Mouse (Mus musculus): ENCODE data around the gene Pth2. TPM values are rescaled to one million over a fixed set of nuclear protein-coding genes. Genes with fewer than 3 reads are reported as not detected.

Gene Pth2
- total and polyA plus RNA-seq, 3 experiments: not detected

DNA sequence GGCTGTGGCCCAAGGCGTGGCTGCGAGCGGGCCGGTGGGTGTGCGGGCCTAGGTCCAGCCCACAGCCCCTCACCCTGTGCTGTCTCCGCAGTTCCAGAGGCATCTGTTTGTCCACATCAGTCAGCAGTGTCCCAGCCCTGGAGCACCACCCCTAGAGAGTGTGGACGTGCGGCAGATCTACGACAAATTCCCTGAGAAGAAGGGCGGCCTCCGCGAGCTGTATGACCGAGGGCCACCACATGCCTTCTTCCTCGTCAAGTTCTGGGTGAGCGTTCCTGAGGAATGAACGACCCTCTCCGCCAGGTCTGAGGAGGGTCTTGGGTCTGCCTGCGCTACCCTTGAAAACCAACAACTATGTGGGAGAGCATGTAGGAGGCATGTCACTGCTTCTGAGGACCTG, 47.8 kb downstream of the Pth2 start:
- Histone ChIP-seq H3K4me1 (ENCODE audit: control insufficient read depth in 1 of 2, insufficient read depth in 2 of 2) (peaks cover 8 to 44% of the 10 kb centered on the region in 2 experiments; a peak in 3 of 4 replicates), H3K9me3 (replicated peaks; ENCODE audit: low read length) (peaks cover 6% of the 10 kb centered on the region), H3K9ac (ENCODE audit: insufficient read depth, low read depth) (no peak overlapping the region), H3K36me3 (replicated peaks in 1 of 2; ENCODE audit: control insufficient read depth in 1 of 2, insufficient read depth in 1 of 2, low read length in 1 of 2) (peaks cover 7 to 34% of the 10 kb centered on the region in 2 experiments), H3K4me2 (ENCODE audit: insufficient read depth, low read depth, poor library complexity, severe bottlenecking) (no peak overlapping the region), H3K27ac (ENCODE audit: insufficient read depth, low read depth) (no peak overlapping the region), H3K27me3 (replicated peaks) (no peaks in the 10 kb centered on the region), H3K79me2 (replicated peaks; ENCODE audit: control insufficient read depth, extremely low read depth, insufficient read depth, poor library complexity, severe bottlenecking) (no peaks in the 10 kb centered on the region), H3K4me3 (replicated peaks in 1 of 3; ENCODE audit: low read depth in 2 of 3, low read length in 2 of 3, poor library complexity in 1 of 3) (no peak overlapping the region)
- dilution Hi-C loops (cut with MboI; ENCODE audit: extremely low pct_ligation_motif_present, extremely low pct_unique_long_range_greater_than_20kb, low sequenced_read_pairs) (no loop called here), in situ Hi-C loops (cut with MboI; ENCODE audit: low pct_ligation_motif_present, low pct_unique_long_range_greater_than_20kb, low sequenced_read_pairs) (no loop called here)
- DNase-seq (ENCODE audit: extremely low read depth): no peak
- TF ChIP-seq ZMIZ1 (IDR thresholded peaks at IDR 0.05; ENCODE audit: low read depth, low read length): 0 out of 2 replicates have a peak, but pooled peaks have one; percentile 13
- no peak for TF ChIP-seq IRF4 (IDR thresholded peaks at IDR 0.05; ENCODE audit: low read depth, low read length)
- TF ChIP-seq MEF2A (IDR thresholded peaks at IDR 0.05; ENCODE audit: borderline replicate concordance, low read depth, low read length): no peak
- no peak for TF ChIP-seq BHLHE40 (IDR thresholded peaks at IDR 0.05; ENCODE audit: low read depth, low read length)
- no peak for TF ChIP-seq MAFK (IDR thresholded peaks at IDR 0.05; ENCODE audit: insufficient replicate concordance, low read length)
- no peak for TF ChIP-seq CHD1 (IDR thresholded peaks at IDR 0.05; ENCODE audit: low read depth, low read length)

DNA sequence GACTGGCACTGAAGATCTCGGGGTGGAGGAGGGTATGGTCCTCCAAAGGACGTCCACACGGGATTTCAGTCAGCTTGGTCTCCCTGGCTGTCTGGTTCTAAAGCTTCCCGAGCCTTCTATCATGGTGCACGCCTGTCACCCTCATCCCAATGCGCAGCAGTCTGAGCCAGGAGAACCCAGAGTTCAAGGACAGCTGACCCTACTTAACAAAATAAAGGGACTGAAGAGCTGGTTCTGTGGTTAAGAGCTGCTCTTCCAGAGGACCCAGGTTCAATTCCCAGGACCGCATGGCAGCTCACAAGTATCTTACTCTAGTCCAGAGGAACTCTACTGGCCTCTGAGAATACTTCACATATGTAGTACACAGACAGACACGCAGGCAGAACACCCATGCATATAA, 48.3 kb downstream of the Pth2 start:
- Histone ChIP-seq H3K4me2 (ENCODE audit: insufficient read depth, low read depth, poor library complexity, severe bottlenecking) (no peak overlapping the region), H3K9me3 (replicated peaks; ENCODE audit: low read length) (peaks cover 4% of the 10 kb centered on the region), H3K27me3 (replicated peaks) (no peaks in the 10 kb centered on the region), H3K4me1 (ENCODE audit: control insufficient read depth in 1 of 2, insufficient read depth in 2 of 2) (peaks cover 13 to 46% of the 10 kb centered on the region in 2 experiments), H3K79me2 (replicated peaks; ENCODE audit: control insufficient read depth, extremely low read depth, insufficient read depth, poor library complexity, severe bottlenecking) (no peaks in the 10 kb centered on the region), H3K4me3 (replicated peaks in 1 of 3; ENCODE audit: low read depth in 2 of 3, low read length in 2 of 3, poor library complexity in 1 of 3) (no peak overlapping the region), H3K27ac (ENCODE audit: insufficient read depth, low read depth) (no peak overlapping the region), H3K9ac (ENCODE audit: insufficient read depth, low read depth) (no peak overlapping the region), H3K36me3 (replicated peaks in 1 of 2; ENCODE audit: control insufficient read depth in 1 of 2, insufficient read depth in 1 of 2, low read length in 1 of 2) (peaks cover 12 to 39% of the 10 kb centered on the region in 2 experiments)
- DNase-seq (ENCODE audit: extremely low read depth): no peak
- dilution Hi-C loops (cut with MboI; ENCODE audit: extremely low pct_ligation_motif_present, extremely low pct_unique_long_range_greater_than_20kb, low sequenced_read_pairs): no loop called here
- in situ Hi-C loops (cut with MboI; ENCODE audit: low pct_ligation_motif_present, low pct_unique_long_range_greater_than_20kb, low sequenced_read_pairs): no loop called here
- TF ChIP-seq USF2 (conservative IDR thresholded peaks at IDR 0.05; ENCODE audit: low read depth, low read length): no peak
- TF ChIP-seq ELF1 (IDR thresholded peaks at IDR 0.05; ENCODE audit: low read depth, low read length): no peak
- TF ChIP-seq ZMIZ1 (IDR thresholded peaks at IDR 0.05; ENCODE audit: low read depth, low read length): 0 out of 2 replicates have a peak, but pooled peaks have one; percentile 5
- TF ChIP-seq UBTF (IDR thresholded peaks at IDR 0.05; ENCODE audit: low read depth, low read length): no peak

- Histone ChIP-seq H3K4me1 (ENCODE audit: control insufficient read depth in 1 of 2, insufficient read depth in 2 of 2) (peaks cover 16 to 52% of the 10 kb centered on the region in 2 experiments), H3K9me3 (replicated peaks; ENCODE audit: low read length) (peaks cover 4% of the 10 kb centered on the region), H3K27me3 (replicated peaks) (no peaks in the 10 kb centered on the region), H3K4me3 (replicated peaks in 1 of 3; ENCODE audit: low read depth in 2 of 3, low read length in 2 of 3, poor library complexity in 1 of 3) (peak overlapping the region in 1 of 3 experiments; percentile 25), H3K79me2 (replicated peaks; ENCODE audit: control insufficient read depth, extremely low read depth, insufficient read depth, poor library complexity, severe bottlenecking) (no peaks in the 10 kb centered on the region), H3K27ac (ENCODE audit: insufficient read depth, low read depth) (peak overlapping the region; percentile 46; the same call in 1 of the 2 replicates), H3K4me2 (ENCODE audit: insufficient read depth, low read depth, poor library complexity, severe bottlenecking) (no peak overlapping the region), H3K9ac (ENCODE audit: insufficient read depth, low read depth) (no peak overlapping the region), H3K36me3 (replicated peaks in 1 of 2; ENCODE audit: control insufficient read depth in 1 of 2, insufficient read depth in 1 of 2, low read length in 1 of 2) (peaks cover 18 to 45% of the 10 kb centered on the region in 2 experiments)
- TF ChIP-seq HCFC1 (IDR thresholded peaks at IDR 0.05; ENCODE audit: low read depth, low read length): no peak
- no peak for TF ChIP-seq KAT2A (IDR thresholded peaks at IDR 0.05; ENCODE audit: insufficient replicate concordance, low read length)
- peak; percentile 58; the same call in 1 of the 2 replicates for TF ChIP-seq IRF4 (IDR thresholded peaks at IDR 0.05; ENCODE audit: low read depth, low read length)
- TF ChIP-seq POLR2AphosphoS2 (IDR thresholded peaks at IDR 0.05; ENCODE audit: low read depth, low read length): peak; percentile 83
- no peak for TF ChIP-seq TBP (conservative IDR thresholded peaks at IDR 0.05; ENCODE audit: low read depth, low read length)
- 0 out of 2 replicates have a peak, but pooled peaks have one; percentile 35 for TF ChIP-seq MXI1 (IDR thresholded peaks at IDR 0.05; ENCODE audit: low read depth, low read length)
- TF ChIP-seq NRF1 (IDR thresholded peaks at IDR 0.05; ENCODE audit: low read depth, low read length): no peak
- in situ Hi-C loops (cut with MboI; ENCODE audit: low pct_ligation_motif_present, low pct_unique_long_range_greater_than_20kb, low sequenced_read_pairs): no loop called here
- peak; percentile 79 for DNase-seq (ENCODE audit: extremely low read depth)
- dilution Hi-C loops (cut with MboI; ENCODE audit: extremely low pct_ligation_motif_present, extremely low pct_unique_long_range_greater_than_20kb, low sequenced_read_pairs): no loop called here
Measured at GRCm38 (mm10) chr7:45229459-45230203, 48.8 kb downstream of the Pth2 start.
